Mouse (Mus musculus): ENCODE measurements around the gene Tex26. TPM values are rescaled to one million over a fixed set of nuclear protein-coding genes. Genes with fewer than 3 reads are reported as not detected.

Gene Tex26
- polyA plus RNA-seq, 1 experiment from 2014 or later, result 1.1 TPM

- WGBS, result 28% methylated on average over 11 of the region's 11 CpGs
- Histone ChIP-seq H3K27ac (replicated peaks; ENCODE audit: low read depth, low read length) (0 out of 2 replicates have a peak overlapping the region, but pooled peaks have one; percentile 29), H3K4me3 (ENCODE audit: low read depth, low read length) (no peak overlapping the region), H3K4me2 (ENCODE audit: low read depth, low read length) (no peak overlapping the region), H3K9me3 (ENCODE audit: control insufficient read depth, low read length) (no peaks in the 10 kb centered on the region), H3K4me1 (ENCODE audit: control insufficient read depth, insufficient read depth, low read length) (peaks cover 15% of the 10 kb centered on the region), H3K9ac (ENCODE audit: low read depth, low read length) (no peak overlapping the region), H3K36me3 (ENCODE audit: control insufficient read depth, insufficient read depth, low read length) (no peaks in the 10 kb centered on the region), H3K27me3 (replicated peaks; ENCODE audit: control insufficient read depth, insufficient read depth, low read length) (no peaks in the 10 kb centered on the region)
- DNase-seq (ENCODE audit: low spot score), result peak; percentile 38
- ATAC-seq (ENCODE audit: low read depth), result peak; percentile 74
Measured at GRCm38 (mm10) chr5:149488360-149489021, 49.0 kb downstream of the Tex26 start.

- peak; percentile 85 for ATAC-seq (ENCODE audit: low read depth)
Measured at GRCm38 (mm10) chr5:149489136-149489535, 49.7 kb downstream of the Tex26 start.

GRCm38 (mm10) chr5:149490275-149490674, 50.8 kb downstream of the Tex26 start:
- Histone ChIP-seq H3K9me3 (ENCODE audit: control insufficient read depth, low read length) (no peaks in the 10 kb centered on the region), H3K27ac (replicated peaks; ENCODE audit: low read depth, low read length) (no peak overlapping the region), H3K27me3 (replicated peaks; ENCODE audit: control insufficient read depth, insufficient read depth, low read length) (no peaks in the 10 kb centered on the region), H3K9ac (ENCODE audit: low read depth, low read length) (no peak overlapping the region), H3K4me1 (ENCODE audit: control insufficient read depth, insufficient read depth, low read length) (peaks cover 15% of the 10 kb centered on the region), H3K36me3 (ENCODE audit: control insufficient read depth, insufficient read depth, low read length) (no peaks in the 10 kb centered on the region), H3K4me3 (ENCODE audit: low read depth, low read length) (no peak overlapping the region), H3K4me2 (ENCODE audit: low read depth, low read length) (no peak overlapping the region)
- 58% methylated on average over 15 of the region's 15 CpGs for WGBS
- ATAC-seq (ENCODE audit: low read depth) (no peak), DNase-seq (ENCODE audit: low spot score) (no peak)

More at GRCm38 (mm10) chr5:149489136-149489535, 49.7 kb downstream of the Tex26 start:
- Histone ChIP-seq H3K9me3 (ENCODE audit: control insufficient read depth, low read length) (no peaks in the 10 kb centered on the region), H3K4me1 (ENCODE audit: control insufficient read depth, insufficient read depth, low read length) (peaks cover 15% of the 10 kb centered on the region), H3K27ac (replicated peaks; ENCODE audit: low read depth, low read length) (peak overlapping the region; percentile 29; the same call in 1 of the 2 replicates), H3K27me3 (replicated peaks; ENCODE audit: control insufficient read depth, insufficient read depth, low read length) (no peaks in the 10 kb centered on the region), H3K36me3 (ENCODE audit: control insufficient read depth, insufficient read depth, low read length) (no peaks in the 10 kb centered on the region), H3K4me3 (ENCODE audit: low read depth, low read length) (no peak overlapping the region), H3K9ac (ENCODE audit: low read depth, low read length) (peak overlapping the region; percentile 40; the same call in 1 of the 2 replicates), H3K4me2 (ENCODE audit: low read depth, low read length) (peak overlapping the region; percentile 36)
- WGBS, result 38% methylated on average over 11 of the region's 11 CpGs
- DNase-seq (ENCODE audit: low spot score), result peak; percentile 83

- no peak overlapping the region for H3K9ac ChIP-seq (ENCODE audit: low read depth, low read length)
- ATAC-seq (ENCODE audit: low read depth), result no peak
- H3K36me3 ChIP-seq (ENCODE audit: control insufficient read depth, insufficient read depth, low read length), result no peaks in the 10 kb centered on the region
- DNase-seq (ENCODE audit: low spot score), result no peak
- H3K27me3 ChIP-seq (replicated peaks; ENCODE audit: control insufficient read depth, insufficient read depth, low read length), result no peaks in the 10 kb centered on the region
- no peaks in the 10 kb centered on the region for H3K4me1 ChIP-seq (ENCODE audit: control insufficient read depth, insufficient read depth, low read length)
- H3K9me3 ChIP-seq (ENCODE audit: control insufficient read depth, low read length), result no peaks in the 10 kb centered on the region
- no peak overlapping the region for H3K4me2 ChIP-seq (ENCODE audit: low read depth, low read length)
- 46% methylated on average over 6 of the region's 6 CpGs for WGBS
- no peak overlapping the region for H3K27ac ChIP-seq (replicated peaks; ENCODE audit: low read depth, low read length)
- H3K4me3 ChIP-seq (ENCODE audit: low read depth, low read length), result no peak overlapping the region
Measured at GRCm38 (mm10) chr5:149495655-149496054, 56.2 kb downstream of the Tex26 start.

GRCm38 (mm10) chr5:149496401-149497066, 57.1 kb downstream of the Tex26 start:
- no peak for DNase-seq (ENCODE audit: low spot score)
- no peak overlapping the region for H3K4me2 ChIP-seq (ENCODE audit: low read depth, low read length)
- 64% methylated on average over 12 of the region's 12 CpGs for WGBS
- H3K9ac ChIP-seq (ENCODE audit: low read depth, low read length), result no peak overlapping the region
- no peaks in the 10 kb centered on the region for H3K27me3 ChIP-seq (replicated peaks; ENCODE audit: control insufficient read depth, insufficient read depth, low read length)
- no peaks in the 10 kb centered on the region for H3K9me3 ChIP-seq (ENCODE audit: control insufficient read depth, low read length)
- H3K4me3 ChIP-seq (ENCODE audit: low read depth, low read length), result no peak overlapping the region
- no peak overlapping the region for H3K27ac ChIP-seq (replicated peaks; ENCODE audit: low read depth, low read length)
- no peaks in the 10 kb centered on the region for H3K4me1 ChIP-seq (ENCODE audit: control insufficient read depth, insufficient read depth, low read length)
- H3K36me3 ChIP-seq (ENCODE audit: control insufficient read depth, insufficient read depth, low read length), result no peaks in the 10 kb centered on the region
- ATAC-seq (ENCODE audit: low read depth), result no peak

GRCm38 (mm10) chr5:149499936-149500335, 60.5 kb downstream of the Tex26 start:
- no peaks in the 10 kb centered on the region for H3K36me3 ChIP-seq (ENCODE audit: control insufficient read depth, insufficient read depth, low read length)

GRCm38 (mm10) chr5:149503423-149504175, 64.1 kb downstream of the Tex26 start:
- H3K4me3 ChIP-seq (ENCODE audit: low read depth, low read length), result no peak overlapping the region
- no peak for ATAC-seq (ENCODE audit: low read depth)
- no peak overlapping the region for H3K9ac ChIP-seq (ENCODE audit: low read depth, low read length)
- DNase-seq (ENCODE audit: low spot score), result no peak
- no peaks in the 10 kb centered on the region for H3K9me3 ChIP-seq (ENCODE audit: control insufficient read depth, low read length)
- H3K27ac ChIP-seq (replicated peaks; ENCODE audit: low read depth, low read length), result no peak overlapping the region
- no peak overlapping the region for H3K4me2 ChIP-seq (ENCODE audit: low read depth, low read length)
- no peaks in the 10 kb centered on the region for H3K36me3 ChIP-seq (ENCODE audit: control insufficient read depth, insufficient read depth, low read length)
- WGBS, result 65% methylated on average over 23 of the region's 23 CpGs
- no peaks in the 10 kb centered on the region for H3K27me3 ChIP-seq (replicated peaks; ENCODE audit: control insufficient read depth, insufficient read depth, low read length)
- H3K4me1 ChIP-seq (ENCODE audit: control insufficient read depth, insufficient read depth, low read length), result no peaks in the 10 kb centered on the region

More at GRCm38 (mm10) chr5:149499936-149500335, 60.5 kb downstream of the Tex26 start:
- H3K27ac ChIP-seq (replicated peaks; ENCODE audit: low read depth, low read length), result no peak overlapping the region
- H3K4me2 ChIP-seq (ENCODE audit: low read depth, low read length), result no peak overlapping the region
- DNase-seq (ENCODE audit: low spot score) (no peak), ATAC-seq (ENCODE audit: low read depth) (no peak)
- H3K9ac ChIP-seq (ENCODE audit: low read depth, low read length), result no peak overlapping the region
- H3K4me1 ChIP-seq (ENCODE audit: control insufficient read depth, insufficient read depth, low read length), result no peaks in the 10 kb centered on the region
- no peaks in the 10 kb centered on the region for H3K27me3 ChIP-seq (replicated peaks; ENCODE audit: control insufficient read depth, insufficient read depth, low read length)
- WGBS, result 43% methylated on average over 4 of the region's 4 CpGs
- H3K9me3 ChIP-seq (ENCODE audit: control insufficient read depth, low read length), result no peaks in the 10 kb centered on the region
- no peak overlapping the region for H3K4me3 ChIP-seq (ENCODE audit: low read depth, low read length)

- ATAC-seq (ENCODE audit: low read depth), result no peak
- no peak for DNase-seq (ENCODE audit: low spot score)
- no peak overlapping the region for H3K4me2 ChIP-seq (ENCODE audit: low read depth, low read length)
Measured at GRCm38 (mm10) chr5:149504985-149505384, 65.5 kb downstream of the Tex26 start.

More at GRCm38 (mm10) chr5:149504985-149505384, 65.5 kb downstream of the Tex26 start:
- H3K36me3 ChIP-seq (ENCODE audit: control insufficient read depth, insufficient read depth, low read length), result no peaks in the 10 kb centered on the region
- H3K9ac ChIP-seq (ENCODE audit: low read depth, low read length), result no peak overlapping the region
- no peak overlapping the region for H3K27ac ChIP-seq (replicated peaks; ENCODE audit: low read depth, low read length)
- H3K27me3 ChIP-seq (replicated peaks; ENCODE audit: control insufficient read depth, insufficient read depth, low read length), result no peaks in the 10 kb centered on the region
- WGBS, result 84% methylated on average over 8 of the region's 8 CpGs
- no peaks in the 10 kb centered on the region for H3K4me1 ChIP-seq (ENCODE audit: control insufficient read depth, insufficient read depth, low read length)
- no peaks in the 10 kb centered on the region for H3K9me3 ChIP-seq (ENCODE audit: control insufficient read depth, low read length)
- H3K4me3 ChIP-seq (ENCODE audit: low read depth, low read length), result no peak overlapping the region

All from embryonic facial prominence, embryonic 14.5 days (tissue).